22 mouse cellular contexts compared by ENCODE assay signal in the genomic region with DNA sequence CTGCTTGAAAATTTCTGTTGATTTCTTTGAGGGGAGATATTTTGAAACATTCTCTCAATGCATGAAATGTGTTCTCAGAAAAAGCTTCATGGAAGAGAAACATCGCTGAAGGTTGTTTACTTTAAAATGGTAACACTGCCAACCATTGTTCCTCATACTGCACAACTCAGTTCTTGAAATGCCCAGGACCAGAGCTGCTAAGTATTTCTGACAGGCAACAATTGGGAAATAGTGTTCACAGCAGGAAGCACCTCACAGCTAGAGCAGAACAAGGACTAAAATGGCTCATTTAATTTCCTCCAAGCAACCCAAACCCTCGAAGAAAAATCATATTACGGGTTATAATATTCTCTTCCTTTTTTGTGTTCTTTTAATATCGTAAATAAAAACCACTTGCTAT.
DNase-seq lines count a peak whose midpoint lies in the region; ATAC-seq and TF ChIP-seq lines count a peak whose summit lies in the region.
"Had no signal": no experiment of that assay in that cellular context is flagged by ENCODE, and none has a peak within 500 bp of the region (broad histone marks: within the 10 kb centered on the region; RNA-seq: fewer than 3 reads in every experiment).

No protein-coding gene starts in this region.

- no peak overlapping the region for H3K9ac ChIP-seq in lung, postnatal 0 days (replicated peaks; ENCODE audit: low read depth)
- H3K9ac ChIP-seq: embryonic facial prominence, embryonic 13.5 days; embryonic facial prominence, embryonic 15.5 days; forebrain, embryonic 12.5 days had no signal

- TF ChIP-seq CTCF in lung, postnatal 0 days (IDR thresholded peaks at IDR 0.05) = no peak

- no peak overlapping the region for H3K4me3 ChIP-seq in lung, postnatal 0 days (ENCODE audit: low read depth, low read length)
- H3K4me3 ChIP-seq: embryonic facial prominence, embryonic 13.5 days; embryonic facial prominence, embryonic 15.5 days; erythroblast, embryonic 14.5 days; forebrain, embryonic 10.5 days; forebrain, embryonic 12.5 days had no signal

- no peaks in the 10 kb centered on the region for H3K4me1 ChIP-seq in lung, postnatal 0 days (ENCODE audit: insufficient read depth, low read depth, low read length)
- H3K4me1 ChIP-seq: embryonic facial prominence, embryonic 13.5 days; embryonic facial prominence, embryonic 15.5 days; forebrain, embryonic 12.5 days had no signal

- ATAC-seq in lung, postnatal 0 days = no peak
- peak; percentile 60 for ATAC-seq in megakaryocyte, adult 5-6 weeks (ENCODE audit: poor library complexity, severe bottlenecking)
- ATAC-seq: CD4-positive, CD25-positive, alpha-beta regulatory T cell, adult 4 months; forebrain, embryonic 14.5 days; forebrain, embryonic 16.5 days had no signal

- no peak overlapping the region for H3K4me2 ChIP-seq in lung, postnatal 0 days (replicated peaks; ENCODE audit: low read depth, low read length)
- H3K4me2 ChIP-seq: embryonic facial prominence, embryonic 13.5 days; embryonic facial prominence, embryonic 15.5 days; forebrain, embryonic 12.5 days had no signal

- H3K36me3 ChIP-seq in lung, postnatal 0 days (ENCODE audit: insufficient read depth, low read length) = no peaks in the 10 kb centered on the region
- H3K36me3 ChIP-seq: embryonic facial prominence, embryonic 13.5 days; embryonic facial prominence, embryonic 15.5 days; forebrain, embryonic 10.5 days; forebrain, embryonic 12.5 days; G1E had no signal

- no peak for TF ChIP-seq EP300 in lung, postnatal 0 days (IDR thresholded peaks at IDR 0.05)

- H3K27ac ChIP-seq in lung, postnatal 0 days (ENCODE audit: low read length) = no peak overlapping the region
- H3K27ac ChIP-seq: embryonic facial prominence, embryonic 13.5 days; embryonic facial prominence, embryonic 15.5 days; forebrain, embryonic 10.5 days; forebrain, embryonic 12.5 days had no signal

- DNase-seq in lung, postnatal 0 days (ENCODE audit: low spot score) = peak; percentile 5
- no peak for DNase-seq in lung, postnatal 10 days
- no peak for DNase-seq in lung, adult 18-20 months
- no peak for DNase-seq in frontal cortex, postnatal 25 days (ENCODE audit: low spot score in 2 of 2)
- DNase-seq: adrenal gland, adult 2 months; adrenal gland, postnatal 10 days; adrenal gland, postnatal 25 days; B cell, adult 2 months; cerebellum, adult 11 months; cerebellum, adult 8-10 months; cerebellum, adult 9-11 months had no signal

- H3K27me3 ChIP-seq in lung, postnatal 0 days (replicated peaks; ENCODE audit: insufficient read depth, low read length) = no peaks in the 10 kb centered on the region
- H3K27me3 ChIP-seq: CH12.LX; embryonic facial prominence, embryonic 15.5 days had no signal

- H3K9me3 ChIP-seq in lung, postnatal 0 days (ENCODE audit: low read length) = no peaks in the 10 kb centered on the region
- H3K9me3 ChIP-seq: embryonic facial prominence, embryonic 13.5 days; embryonic facial prominence, embryonic 15.5 days; forebrain, embryonic 10.5 days; forebrain, embryonic 12.5 days; G1E had no signal

- WGBS in lung, postnatal 0 days = 65% methylated on average over 4 of the region's 4 CpGs
